Mouse (Mus musculus) cortical plate, adult 2 months (tissue): ENCODE measurements around the gene Myo6.

Experiments
- CTCF ChIP-seq: fragments of 200-500 bp; IDR thresholded peaks from 2 replicates; pipeline ENCODE4 v1.5.1; 2011; ENCODE audit warnings: mild to moderate bottlenecking, control low read depth, low read length; ENCODE audit not compliant: insufficient read depth; ENCODE audit errors: extremely low read depth
- POLR2A ChIP-seq: fragments of 200-500 bp; IDR thresholded peaks from 2 replicates; pipeline ENCODE4 v1.6.1; 2011; ENCODE audit warnings: mild to moderate bottlenecking, low read length, control low read depth; ENCODE audit not compliant: insufficient read depth; ENCODE audit errors: extremely low read depth

DNA sequence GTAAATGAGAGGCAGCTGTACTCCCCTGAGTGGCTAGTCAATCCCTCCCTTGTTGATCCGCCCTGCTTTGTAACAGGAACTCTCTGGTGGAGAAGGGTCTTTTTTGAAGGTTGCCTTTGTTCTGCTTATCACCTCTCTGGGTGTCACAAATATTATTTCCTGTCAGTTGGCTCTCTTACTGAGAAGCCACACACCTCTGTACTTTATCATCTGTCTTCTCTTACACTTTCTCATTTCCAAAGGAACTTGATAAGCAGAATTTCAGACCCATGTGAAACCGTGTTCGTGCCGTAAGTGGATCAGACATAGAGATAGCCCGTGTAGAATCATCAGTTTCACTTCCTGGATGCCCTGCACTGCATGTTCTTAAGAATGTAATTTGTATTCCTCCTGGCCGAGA, 153.2 kb downstream of the Myo6 start:
- TF ChIP-seq CTCF = no peak
- TF ChIP-seq POLR2A = no peak
